Mouse (Mus musculus) heart, postnatal 4 days (tissue): ENCODE data around the gene Phf24. TPM values are rescaled to one million over a fixed set of nuclear protein-coding genes. Genes with fewer than 3 reads are reported as not detected.

Source experiments
- DNase-seq: peaks from one replicate; pipeline ENCODE4 v3.0.0; 2021
- total RNA-seq, 2 experiments: library from RNA; stranded (reverse); gene quantifications; 2 replicates each; pipeline ENCODE4 v1.2.3; 2021

Gene Phf24
- total RNA-seq = 10 to 100 TPM; 15.2 to 23.1 TPM

DNA sequence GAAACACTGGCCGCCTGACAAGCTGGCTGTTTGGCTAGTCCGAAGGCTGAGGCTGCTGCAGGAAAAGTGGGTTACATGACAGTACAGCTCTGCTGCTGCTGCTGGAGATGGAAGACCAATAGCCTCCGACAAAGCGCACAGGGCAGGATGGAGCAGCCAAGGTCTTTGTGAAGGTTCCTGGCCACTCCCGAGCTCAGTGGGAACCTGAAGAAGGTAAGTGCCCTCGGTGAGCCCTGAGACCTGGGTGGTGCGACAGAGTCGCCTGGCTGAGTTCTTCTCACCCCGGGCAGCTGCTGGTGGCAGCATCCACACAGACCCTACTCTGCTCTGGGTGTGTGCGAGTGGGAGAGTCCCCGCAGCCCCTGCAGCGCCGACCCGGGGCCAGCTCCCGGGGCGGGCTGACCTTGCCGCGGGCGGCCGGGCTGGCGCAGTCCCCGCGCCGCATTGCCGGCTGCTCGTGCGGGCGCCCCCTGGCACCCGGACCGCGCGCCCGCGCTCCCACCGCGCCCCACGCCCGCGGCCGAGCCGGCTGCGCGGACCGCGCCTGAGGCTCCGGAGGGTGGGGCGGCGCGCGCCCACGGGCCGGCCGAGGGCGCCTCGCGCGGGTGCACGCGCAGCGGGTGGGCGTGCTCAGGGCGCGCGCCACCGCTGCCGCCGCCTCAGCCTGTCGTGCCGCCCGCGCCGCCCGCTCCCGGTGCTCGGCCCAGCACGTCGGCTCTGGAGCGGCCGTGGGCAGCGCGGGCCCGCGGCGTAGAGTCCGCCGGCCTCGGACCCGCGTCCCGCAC is at the start of gene Phf24:
Gene Phf24, plus strand, starts transcription at position 44 of the 785 bp plus-strand sequence.
- peak; percentile 52 for DNase-seq

DNA sequence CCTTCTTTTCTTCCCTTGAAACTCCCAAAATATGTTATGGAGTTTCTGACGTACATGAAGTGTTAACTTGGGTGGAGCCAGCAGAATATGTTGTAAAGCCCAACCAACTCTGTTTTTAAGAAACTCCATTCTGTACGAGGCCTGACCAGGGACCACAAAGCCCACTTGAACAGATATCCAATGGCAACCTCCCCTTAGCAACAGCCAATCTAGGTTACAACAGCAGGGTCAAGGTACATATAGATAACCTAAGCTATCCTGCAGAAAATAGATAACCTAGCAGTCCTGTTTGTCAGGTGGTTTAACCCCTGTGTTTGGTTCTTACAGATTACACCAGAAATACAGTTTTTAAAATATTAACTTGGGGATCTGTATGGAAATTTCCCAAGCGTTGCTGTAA is 49.1 kb upstream of the Phf24 start:
- no peak for DNase-seq

DNA sequence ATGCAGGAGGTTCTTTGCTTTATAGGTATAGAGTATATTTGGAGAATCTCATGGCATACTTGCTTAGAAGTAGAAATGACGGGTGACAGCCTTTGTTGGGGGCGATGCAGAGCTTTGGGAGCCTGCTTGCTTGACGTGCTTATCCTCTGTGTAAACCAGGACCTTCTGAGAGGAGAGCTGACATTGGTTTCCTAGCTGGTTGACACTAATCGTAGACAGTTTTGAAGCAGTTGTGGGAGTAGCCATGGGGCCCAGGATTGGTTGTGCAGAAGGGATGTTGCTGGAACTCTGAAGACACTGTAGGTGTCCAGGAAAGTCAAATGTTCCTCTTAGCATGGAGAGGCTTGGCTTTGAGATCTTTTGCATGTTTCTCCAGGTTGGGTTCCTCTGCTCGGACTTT is 48.3 kb upstream of the Phf24 start:
- no peak for DNase-seq

DNA sequence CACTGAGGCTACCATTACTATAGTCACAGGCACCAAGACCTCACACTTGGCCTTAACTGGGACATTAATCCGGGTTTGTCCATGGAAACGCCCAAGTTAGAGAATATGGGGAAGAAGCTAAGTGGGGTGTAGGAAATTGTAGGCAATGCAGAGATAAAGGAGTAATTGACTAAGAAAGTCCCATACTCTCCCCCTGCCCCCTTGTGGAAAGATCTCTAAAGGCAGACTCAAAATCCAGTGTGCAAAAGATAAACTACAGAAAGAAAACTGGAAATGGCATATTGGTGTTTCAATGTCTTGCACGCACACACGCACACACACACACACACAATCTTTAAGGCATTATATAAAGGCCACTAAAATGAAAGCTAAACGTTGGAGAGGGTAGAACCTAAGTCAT is 45.7 kb upstream of the Phf24 start:
- DNase-seq = no peak

DNA sequence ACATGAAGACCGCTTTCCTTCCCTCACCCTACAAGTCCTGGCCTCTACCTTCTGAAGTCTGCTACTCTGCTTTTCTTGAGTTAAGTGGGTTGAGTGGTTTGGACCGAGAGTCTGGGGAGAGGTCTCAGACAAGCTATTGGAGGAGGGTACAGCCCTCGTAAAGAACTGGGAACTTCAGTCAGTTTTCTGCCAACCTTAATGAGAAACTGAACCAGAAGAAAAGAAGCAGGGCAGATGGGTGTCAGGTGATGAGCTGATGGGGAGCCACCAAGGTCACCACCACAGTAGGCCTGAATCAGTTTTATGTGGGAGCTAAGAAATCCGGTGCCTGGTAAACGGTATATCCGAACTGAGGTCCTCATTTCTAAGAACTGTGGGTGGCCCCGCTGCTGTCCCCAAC is 44.3 kb upstream of the Phf24 start:
- DNase-seq = no peak

DNA sequence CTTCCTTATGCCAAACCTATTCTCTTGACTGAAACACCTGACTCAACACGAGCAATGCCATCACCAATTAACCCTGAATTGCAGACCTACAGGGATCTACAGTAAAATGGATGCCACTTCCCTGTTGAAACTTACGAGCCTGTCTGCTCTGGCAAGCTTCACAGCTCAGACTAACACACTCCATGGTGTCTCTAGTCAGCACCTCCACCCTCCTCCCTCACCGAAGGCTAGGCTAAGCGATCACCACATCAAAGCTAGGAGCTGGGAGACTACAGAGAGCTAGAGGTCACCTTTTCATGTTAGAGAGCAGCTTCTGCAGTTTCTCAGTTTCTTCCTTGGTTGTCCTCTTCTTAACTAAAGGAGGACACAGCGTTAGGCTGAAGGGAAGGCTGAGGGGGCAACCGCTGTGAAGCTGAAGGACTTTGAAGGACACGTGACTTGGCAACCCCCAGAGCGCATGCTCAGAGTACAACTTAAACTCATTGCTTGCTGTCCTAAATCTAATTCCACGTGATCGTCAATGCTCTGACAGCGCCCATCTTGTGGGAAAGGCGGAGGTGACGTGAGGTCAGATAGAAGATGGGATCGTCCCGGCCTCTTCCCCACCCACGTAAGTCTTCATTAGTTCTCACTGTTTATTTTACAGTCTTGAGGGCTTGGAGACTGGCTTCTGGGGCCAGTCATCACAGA is 43.6 kb upstream of the Phf24 start:
- peak; percentile 14 for DNase-seq

DNA sequence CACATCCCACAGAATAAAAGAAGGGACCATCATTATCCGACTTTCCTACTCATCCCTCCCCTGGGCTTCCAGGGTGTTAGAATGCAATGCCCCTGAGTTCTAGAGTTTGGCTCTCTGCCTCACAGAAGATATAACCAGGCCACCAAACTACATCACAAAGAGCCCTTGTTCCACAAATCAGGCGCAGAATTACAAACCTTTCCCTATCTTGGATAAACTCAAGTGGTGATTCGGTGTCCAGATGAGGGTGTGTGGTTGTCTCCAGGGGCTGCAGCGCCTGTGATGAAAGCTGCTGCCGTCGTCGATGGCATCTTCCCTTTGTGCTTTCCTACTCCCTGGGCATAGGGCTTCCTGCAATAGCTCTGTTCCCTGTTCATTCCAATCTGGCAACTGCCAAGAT is 42.3 kb upstream of the Phf24 start, which contains the start of gene Fam205c:
Gene Fam205c, minus strand, starts transcription at position 101 of the 400 bp plus-strand sequence.
- DNase-seq = no peak

DNA sequence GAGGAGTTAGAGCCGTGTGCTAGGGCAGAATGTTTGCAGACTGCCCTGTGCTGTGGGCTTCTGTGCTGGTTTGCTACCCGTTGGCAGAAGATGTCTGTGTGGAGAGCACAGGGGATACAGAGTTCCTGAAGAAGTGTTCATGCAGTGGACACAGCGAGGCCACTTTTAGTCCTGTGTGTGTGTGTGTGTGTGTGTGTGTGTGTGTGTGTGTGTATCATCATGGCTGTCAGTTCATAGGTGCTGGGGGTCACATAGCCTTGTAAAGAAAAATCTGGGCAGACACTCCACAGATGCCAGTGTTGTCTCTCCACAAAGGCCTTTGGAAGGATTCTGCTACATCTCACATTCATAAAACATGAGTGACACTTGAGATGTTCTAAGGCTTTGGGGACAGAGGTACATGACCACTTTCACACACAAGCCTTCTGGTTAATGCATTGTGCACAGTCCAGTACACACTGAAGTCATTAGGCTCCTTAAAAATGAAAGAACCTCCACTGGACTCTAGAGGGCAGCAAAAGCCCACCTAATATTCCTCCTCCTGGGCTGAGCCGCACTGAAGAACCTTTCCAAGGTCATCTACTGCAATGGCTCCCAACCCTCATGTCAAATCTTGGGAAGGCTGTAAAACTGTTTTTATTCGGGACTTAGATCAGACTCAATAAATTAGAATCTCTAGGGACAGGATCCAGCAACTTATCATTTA is 39.7 kb upstream of the Phf24 start:
- DNase-seq = peak; percentile 69

DNA sequence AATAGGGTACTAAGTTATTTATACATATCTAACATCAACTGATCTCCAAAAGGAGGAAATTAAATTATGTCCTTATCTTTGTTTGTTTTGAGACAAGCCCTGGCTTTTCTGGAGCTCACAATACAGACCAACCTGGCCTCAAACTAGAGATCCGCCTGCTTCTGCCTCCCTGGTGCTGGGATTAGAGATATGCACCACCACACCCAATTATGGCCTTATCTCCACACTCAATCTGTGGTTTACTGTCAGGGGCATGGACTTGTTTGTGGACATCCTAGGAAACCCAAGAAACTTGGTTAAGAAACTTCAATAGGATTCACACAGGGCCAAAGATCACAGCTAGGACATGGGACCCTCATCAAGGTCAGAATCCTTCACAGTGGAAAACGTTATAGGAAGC is 38.8 kb upstream of the Phf24 start:
- no peak for DNase-seq

DNA sequence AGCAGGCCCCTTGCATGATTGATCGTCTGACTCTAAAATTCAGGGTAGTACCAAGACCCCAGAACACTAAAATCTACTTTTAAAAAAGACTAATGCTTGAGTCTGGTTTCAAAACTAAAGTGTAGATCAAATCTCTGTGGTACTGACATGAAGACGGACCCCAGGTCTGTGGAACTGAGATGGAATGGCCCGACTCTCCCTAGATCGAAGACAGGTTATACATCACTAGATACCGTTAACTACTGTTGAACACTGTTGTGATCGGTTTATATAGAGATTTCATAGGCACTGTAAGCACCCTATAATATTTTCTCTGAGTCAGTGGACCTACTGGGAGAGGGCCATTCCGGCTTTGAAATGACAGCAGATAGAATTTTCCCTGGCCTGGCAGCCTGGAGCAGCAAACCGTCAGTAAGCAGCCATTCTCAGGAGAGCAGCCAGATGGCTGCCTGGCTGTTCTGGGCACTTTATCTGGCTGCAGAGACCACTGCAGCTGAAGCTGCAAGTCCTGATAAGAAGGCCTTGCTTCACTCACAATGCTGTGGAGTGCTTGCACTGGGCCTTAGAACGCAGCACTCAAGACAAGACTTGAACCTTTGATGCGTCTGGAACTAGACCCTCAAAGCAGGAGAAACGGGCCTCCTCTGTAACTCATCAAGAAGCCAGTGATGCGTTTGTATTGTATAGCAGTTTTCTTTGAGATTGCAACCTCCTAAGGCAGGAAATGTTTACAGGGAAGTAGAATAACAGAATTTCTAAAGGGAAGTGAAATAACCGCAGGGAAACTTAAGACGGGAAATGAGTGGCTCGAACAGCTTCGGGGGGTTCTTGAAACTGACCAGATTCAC is 36.4 kb upstream of the Phf24 start:
- DNase-seq = no peak

DNA sequence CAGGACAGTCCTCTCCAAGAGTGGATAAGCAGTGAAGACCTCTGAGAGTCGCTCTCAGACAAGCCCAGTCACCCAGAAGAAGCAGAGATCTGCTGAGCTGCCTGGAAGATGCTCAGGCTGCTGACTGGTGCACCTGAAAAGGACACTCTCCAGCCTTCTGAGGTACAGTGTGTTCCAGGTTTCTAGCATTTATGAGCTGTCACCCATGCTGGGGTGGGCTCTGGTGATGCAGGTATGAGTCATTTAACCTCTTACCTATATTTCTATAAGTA is 35.8 kb upstream of the Phf24 start:
- DNase-seq = no peak

DNA sequence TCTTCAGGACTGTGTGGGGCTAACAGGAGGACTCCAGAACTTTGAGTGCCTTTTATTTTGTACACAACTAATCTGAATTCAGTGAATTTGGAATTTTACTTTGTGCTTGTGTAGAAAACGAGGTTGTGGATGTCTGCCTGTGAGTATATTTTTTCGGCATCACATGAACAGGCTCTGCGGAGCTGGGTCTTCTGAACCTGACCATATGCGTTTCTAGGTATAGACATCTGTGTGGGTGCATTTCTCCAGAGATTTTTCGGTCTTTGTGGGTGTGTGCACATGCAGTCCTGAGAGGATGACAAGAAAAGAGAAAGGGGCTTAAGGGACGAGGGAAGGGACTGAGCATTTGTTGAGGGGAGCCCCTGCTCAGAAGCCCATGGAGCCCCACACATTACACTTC is 29.5 kb upstream of the Phf24 start:
- no peak for DNase-seq

DNA sequence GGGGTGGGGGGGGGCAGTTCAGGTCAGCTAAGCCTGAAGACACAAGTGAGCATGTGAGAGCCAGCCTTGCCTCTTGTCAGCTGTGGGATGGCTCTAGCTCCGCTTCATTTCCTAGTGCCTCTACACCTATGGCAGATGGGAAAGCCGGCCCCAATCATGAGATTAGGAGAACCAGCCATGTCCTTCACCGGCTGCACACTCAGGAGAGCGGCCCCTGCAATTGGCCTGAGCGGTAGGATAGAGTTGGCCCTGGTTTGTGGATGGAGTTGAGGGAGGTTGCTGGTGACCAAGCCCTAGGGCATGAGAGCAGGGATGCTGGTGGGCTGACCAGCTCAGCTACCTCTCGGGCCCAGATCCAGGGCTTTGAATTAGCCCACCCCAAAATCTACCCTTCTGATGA is 27.7 kb upstream of the Phf24 start:
- DNase-seq = no peak

DNA sequence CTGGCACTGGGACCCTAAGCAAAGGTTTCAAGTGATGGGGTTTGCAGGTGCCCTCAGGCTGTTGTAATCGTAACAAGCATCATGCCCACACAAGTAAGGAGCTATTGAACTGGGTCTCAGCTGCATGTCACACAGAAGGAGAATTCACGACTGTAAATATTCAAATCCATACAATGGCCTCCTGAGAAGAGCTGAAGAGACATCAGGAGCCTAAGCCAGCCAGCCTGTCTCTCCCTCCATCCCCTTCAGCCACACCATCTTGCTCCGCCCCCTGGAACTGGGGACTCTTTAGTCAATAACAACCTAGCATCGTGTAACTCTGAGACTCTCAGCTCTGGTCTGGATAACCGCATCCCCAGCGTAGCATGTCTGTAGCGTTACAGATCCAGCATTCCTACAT is 25.3 kb upstream of the Phf24 start:
- no peak for DNase-seq

DNA sequence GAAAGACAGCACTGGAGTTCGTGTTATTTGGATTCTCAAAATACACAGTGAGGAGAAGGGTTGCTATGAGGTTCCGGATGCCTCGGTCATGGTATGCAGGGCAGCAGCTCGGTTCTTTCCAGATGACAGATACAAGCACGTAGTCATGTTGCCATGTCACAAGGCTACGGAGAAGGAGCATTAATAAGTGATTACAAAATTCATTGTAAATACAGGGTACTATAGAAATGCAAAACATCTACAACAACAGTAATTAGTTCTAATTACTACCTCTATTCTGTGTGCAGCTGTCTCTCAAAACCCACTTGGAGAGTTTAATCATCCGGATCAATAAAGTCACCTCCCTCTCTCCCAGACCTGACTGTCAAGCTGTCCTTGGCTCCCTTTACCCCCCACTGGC is 21.3 kb upstream of the Phf24 start:
- DNase-seq = no peak

DNA sequence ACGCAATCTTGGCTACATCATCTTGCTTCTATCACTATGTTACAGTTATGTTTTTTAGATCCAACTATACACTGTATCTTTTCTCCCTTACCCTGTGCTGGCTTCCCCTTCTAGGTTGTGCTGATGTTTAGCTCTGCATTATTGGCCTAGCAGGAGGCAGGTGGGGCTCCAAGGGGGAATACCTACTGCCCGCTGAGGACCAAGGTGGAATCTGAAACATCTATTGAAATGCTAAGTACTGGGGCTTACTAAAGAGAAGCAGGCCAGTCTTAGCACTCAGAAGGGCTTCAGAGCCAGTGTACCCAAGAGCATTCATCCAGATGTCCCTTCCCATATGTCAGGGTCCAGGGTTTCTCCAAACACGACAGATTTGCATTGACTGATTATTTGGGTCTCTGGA is 17.5 kb upstream of the Phf24 start:
- DNase-seq = no peak

DNA sequence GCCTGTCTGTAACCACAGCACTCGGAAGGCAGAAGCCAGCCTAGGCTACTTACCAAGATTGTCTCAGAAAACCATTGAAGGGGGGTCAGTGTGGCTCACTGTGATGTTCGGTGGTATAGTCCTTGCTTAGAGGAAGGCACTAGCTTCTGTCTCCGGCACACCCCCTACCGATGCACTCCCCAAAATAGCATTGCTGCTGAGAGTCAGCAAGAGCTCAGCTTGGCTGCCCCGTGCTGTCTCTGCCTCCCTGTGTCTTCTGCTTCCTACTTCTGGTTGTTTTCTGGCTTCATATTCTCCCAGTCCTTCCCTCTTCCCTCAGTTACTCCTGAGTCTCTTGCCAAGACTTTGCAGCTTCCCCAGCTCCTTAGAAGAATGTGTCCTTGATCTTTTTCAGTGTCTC is 15.6 kb upstream of the Phf24 start:
- no peak for DNase-seq

DNA sequence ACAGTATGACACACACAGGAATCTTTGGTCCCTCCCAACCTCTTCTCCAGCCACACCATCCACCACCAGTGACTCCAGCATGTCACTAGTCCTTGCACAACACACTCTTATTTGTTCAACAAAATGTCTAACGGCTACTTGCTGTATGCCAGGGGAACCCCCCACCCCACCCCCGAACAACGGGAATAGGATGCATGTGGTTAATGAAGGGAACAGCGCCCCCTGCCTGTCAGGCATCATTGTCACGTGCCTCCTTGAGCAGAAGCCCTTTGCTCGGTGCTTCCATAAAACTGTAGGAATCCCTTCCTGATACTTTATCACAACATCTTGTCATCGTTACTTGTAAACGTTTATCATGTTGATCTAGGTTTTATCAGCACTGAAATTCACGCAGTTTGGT is 14.3 kb upstream of the Phf24 start:
- DNase-seq = peak; percentile 28

DNA sequence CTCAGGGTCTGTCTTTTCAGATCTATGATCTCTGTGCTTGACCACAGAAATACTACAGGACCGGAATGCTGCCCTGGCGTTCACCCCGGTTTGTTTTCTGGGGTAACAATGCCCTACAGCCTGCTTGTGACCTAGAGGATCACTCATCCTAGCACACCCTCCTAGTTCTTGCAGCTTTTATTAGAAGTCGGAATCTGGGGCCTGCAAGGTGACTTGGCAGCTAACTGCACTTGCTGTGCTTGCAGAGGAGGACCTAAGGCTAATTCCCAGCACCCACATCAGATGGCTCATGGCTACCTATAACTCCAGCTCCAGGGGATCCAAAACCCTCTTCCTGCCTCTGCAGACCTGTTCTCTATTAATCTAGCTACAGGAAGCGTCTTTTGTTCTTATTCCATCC is 13.7 kb upstream of the Phf24 start:
- DNase-seq = no peak

DNA sequence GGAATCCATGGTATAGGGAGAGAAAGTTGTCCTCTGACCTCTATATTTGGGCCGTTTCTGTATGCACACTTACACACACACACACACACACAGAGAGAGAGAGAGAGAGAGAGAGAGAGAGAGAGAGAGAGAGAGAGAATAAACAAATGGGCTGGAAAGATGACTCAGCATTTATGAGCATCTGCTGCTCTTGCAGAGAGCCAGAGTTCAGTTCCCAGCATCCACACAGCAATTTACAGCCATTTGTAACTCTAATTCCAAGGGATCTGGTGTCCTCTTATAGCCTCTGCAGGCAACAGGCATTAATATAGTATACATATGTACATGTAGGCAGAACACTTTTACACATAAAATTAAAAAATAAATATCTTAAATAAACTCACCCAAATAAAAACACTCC is 12.5 kb upstream of the Phf24 start:
- no peak for DNase-seq

DNA sequence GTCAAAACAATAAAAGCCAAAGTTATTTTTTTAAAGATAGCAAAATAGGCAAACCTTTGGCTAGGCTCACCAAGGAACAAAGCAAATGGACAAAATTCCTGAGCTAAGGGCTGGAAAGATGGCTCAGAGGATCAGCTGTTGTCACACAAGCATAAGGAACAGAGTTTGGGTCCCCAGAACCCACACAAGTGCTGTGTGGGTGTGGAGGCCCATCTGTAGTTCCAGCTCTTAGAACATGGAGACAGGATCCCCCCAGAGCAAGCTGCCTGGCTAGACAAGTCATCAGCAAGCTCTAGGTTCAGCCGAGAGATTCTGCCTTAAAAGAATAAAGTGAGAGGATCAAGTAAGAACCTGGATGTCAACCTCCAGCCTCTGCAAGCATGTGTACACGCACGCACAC is 11.9 kb upstream of the Phf24 start:
- no peak for DNase-seq

DNA sequence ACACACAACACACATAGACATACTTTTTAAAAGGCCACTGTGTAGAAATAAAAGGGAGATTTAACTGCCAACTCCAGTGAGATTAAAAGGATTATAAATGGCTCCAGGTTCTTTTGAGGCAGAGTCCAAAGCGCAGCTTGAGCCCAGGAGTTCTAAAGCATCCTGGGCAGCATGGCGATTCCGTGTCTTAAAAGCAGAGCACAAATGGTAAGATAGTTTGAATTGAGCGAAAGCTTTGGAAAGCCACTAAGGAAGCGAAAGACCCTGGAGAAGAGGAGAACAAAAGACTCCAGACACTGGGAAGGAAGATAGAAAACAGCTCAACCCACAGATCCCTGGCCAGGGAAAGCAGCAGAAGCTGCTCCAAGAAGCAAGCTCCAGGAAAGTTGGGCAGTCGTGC is 11.5 kb upstream of the Phf24 start:
- no peak for DNase-seq

DNA sequence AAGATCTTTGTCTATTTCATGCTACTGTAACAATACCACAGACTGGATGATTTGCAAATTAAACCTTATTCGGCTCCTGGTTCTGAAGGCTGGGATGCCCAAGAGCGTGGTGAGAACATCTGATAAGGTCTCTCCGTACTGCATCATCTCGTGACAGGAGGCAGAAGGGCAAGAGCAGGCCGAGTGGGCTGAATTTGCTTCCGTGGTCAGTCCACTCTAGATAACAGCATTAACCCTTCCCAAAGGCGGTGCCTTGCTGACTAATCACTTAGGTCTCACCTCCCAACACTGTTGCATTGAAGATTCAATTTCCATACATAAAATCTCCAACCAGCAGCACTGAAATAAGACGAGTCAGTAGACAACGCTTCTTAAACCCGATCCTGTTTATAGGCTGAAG is 3.1 kb upstream of the Phf24 start:
- DNase-seq = no peak
